Mouse (Mus musculus): ENCODE data around the gene Gm42688.

GRCm38 (mm10) chr6:83108762-83109668 lies 7.6 kb downstream of the Gm42688 start, which contains the start of gene Mrpl53:
- TF ChIP-seq GATA1 (IDR thresholded peaks at IDR 0.05; ENCODE audit: low read length) (no peak), TAL1 (IDR thresholded peaks at IDR 0.05; ENCODE audit: low read length) (no peak)
